Mouse (Mus musculus) T-helper 2 cell (primary cell): ENCODE data around the gene Veph1.
"Not testable (repeated sequence)": the region's sequence is repeated elsewhere in the genome, so short reads cannot be mapped to it uniquely, and the experiment has no call there.

Source experiments
- in situ Hi-C: fragments of 300-600 bp; cut with MboI, MseI; formaldehyde crosslinking; loops from one replicate; pipeline ENCODE4 v1.15.1; 2025; ENCODE audit warnings: high pct_unique_total_duplicates

Veph1 gene

DNA sequence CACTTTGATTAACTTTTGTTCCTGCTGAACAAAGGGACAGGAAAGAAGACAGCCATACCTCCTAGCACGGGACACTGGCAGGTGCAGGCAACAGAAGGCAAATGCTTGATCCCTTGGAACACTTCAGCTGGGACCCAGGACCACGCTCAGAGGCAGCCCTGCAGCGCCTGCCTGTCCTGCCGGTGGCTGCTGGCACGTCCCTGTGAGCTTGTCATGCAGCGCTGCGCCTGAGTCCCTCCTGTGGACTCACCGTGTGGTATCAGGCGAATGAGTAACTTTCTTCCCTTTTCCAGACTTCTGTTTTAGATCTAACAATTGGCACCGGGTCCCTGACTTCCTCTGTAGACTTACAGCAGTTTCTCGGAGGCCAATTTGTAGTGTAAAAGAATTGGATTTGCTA is at the start of gene Veph1:
Gene Veph1 (minus strand): TSS at position 293 of the 400 bp plus-strand sequence.
- in situ Hi-C loops, result no loop called here

DNA sequence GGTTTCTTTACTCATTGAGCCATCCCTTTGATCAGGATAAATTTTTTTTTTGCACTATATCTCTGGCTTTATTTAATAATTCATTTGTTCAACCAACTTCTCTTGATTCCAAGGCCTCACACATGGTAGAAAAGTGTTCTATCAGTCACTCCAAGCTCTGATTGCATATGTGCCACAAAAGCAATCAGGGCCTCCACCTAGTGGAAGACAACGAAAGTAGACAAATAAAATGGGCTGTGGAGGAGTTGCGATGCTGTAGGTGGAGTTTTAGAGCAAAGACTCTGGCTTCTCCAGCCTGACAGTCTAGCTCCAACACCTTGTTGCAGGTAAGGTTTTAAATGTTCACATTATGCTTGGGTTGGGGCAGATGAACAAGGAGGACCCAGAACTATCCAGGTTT is 44.1 kb upstream of the Veph1 start:
- in situ Hi-C loops, result no loop called here

DNA sequence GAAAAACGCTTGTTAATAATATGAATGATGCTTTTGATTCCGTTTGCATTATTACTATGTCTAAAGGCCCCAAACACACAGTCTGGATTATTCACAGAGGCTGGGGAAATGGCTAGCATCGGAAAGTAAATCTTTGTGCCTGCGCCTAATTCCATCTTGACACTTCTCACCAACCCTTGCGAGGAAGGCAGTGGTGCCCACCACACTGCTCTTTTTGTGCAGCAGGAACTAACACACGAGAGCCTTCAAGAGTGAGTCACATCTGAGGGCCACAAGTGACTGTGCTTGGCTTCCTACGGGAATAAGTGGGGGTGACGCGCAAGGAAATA is 35.7 kb upstream of the Veph1 start:
- in situ Hi-C loops, result no loop called here

DNA sequence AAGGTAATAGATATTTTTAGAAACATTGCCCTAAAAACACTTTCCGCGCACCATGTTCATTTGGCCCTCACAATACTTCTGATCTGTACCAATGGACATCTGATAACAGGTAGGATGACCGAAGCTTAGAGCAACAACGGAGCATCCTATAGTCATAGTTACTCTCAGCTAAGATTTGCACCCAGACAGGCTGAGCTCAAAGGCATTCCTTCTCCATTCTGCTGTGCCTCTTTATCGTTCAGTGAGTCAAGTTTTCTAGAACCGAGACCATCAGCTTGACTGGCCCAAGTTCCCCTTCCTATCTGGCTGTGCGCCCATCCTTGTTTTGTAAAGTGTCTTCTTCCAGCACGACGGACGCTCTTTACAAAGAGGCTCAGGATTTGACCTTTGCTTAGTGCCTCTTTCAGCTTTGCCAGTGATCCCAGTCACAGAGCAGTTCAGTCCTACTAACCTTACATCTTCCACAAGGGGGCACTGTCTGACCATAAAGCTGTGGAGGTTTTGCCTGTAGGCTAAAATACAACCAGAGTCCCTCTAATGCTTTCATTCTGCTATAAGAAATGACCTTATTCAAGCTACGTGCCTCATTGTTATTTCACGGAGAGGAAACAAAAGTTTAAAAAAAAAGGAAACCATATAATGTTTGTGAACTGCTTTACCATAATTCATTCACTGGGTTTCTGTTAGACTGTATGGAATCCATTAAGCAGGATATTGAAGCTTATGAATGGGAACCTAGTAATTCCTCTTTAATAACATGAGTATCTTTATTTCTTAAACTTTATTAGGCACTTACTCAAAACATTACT is 35.2 kb upstream of the Veph1 start:
- in situ Hi-C loops, result no loop called here

GRCm38 (mm10) chr3:66330896-66331579 is 34.4 kb upstream of the Veph1 start:
- in situ Hi-C loops, result no loop called here

DNA sequence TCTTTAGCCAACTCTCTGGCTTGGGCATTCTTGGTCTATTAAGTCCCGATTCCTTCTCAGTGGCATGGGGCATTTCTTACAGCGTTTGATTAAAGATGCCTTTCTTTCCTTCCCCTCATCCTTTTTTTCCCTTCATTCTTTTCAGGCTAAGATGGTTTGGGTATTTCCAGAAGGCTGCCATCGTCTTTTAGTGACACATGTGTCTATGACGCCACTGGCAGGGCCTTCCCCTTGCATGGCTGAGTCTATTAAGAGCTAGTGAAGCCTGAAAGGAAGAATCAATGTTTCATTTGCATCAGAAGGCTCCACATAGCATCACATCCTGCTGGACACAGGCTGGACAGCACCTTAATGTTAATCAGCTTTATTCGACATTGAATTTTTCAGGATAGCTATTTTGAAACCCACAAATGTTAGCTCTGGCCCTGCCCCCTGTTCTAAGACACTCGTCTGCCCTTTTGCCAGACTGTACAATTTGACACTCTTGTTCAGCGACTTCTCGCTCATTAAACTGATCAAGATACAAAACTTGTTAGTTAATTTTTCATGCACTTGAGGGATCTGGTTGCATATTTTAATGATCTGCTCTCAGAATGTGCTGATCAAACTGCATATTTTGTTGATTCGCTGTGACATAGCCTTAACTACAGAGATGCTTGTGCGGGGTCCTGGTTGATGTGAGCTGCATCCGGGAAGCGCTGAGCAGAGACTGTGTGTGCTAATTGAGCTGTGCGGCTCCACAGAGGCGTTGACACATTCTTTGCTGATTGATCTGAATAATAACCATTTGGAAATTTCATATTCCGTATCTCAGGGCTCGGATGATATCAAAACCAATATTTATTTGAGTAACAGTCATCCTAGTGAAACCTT is 29.6 kb upstream of the Veph1 start:
- in situ Hi-C loops, result no loop called here

- in situ Hi-C loops, result no loop called here
Observed at GRCm38 (mm10) chr3:66325486-66325951, 28.9 kb upstream of the Veph1 start.

GRCm38 (mm10) chr3:66314793-66315715 is 18.4 kb upstream of the Veph1 start:
- in situ Hi-C loops, result no loop called here

- in situ Hi-C loops, result no loop called here
Observed at GRCm38 (mm10) chr3:66310586-66310985, 13.9 kb upstream of the Veph1 start.

- in situ Hi-C loops, result no loop called here
Observed at GRCm38 (mm10) chr3:66309531-66309930, 12.9 kb upstream of the Veph1 start.

DNA sequence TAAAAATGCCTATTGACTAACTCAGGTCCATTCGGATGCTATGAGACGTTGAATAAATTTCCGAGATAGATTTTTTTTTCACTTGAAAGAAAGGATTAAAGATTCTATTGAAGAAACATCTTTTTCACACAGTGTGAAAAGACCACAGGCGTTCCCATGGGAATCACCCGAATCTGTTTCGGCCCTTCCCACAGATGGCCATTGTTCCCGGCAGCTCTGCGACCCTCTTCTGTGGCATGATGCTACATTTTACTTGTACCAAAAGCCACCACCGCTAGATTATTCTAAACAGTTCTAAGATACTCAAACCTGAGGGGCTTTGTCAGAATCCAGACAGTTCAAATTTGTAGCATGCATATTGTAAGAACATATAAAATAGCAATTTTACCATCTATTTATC is 1.4 kb downstream of the Veph1 start:
- in situ Hi-C loops, result no loop called here

- in situ Hi-C loops, result no loop called here
Observed at GRCm38 (mm10) chr3:66294729-66295128, 1.9 kb downstream of the Veph1 start.

DNA sequence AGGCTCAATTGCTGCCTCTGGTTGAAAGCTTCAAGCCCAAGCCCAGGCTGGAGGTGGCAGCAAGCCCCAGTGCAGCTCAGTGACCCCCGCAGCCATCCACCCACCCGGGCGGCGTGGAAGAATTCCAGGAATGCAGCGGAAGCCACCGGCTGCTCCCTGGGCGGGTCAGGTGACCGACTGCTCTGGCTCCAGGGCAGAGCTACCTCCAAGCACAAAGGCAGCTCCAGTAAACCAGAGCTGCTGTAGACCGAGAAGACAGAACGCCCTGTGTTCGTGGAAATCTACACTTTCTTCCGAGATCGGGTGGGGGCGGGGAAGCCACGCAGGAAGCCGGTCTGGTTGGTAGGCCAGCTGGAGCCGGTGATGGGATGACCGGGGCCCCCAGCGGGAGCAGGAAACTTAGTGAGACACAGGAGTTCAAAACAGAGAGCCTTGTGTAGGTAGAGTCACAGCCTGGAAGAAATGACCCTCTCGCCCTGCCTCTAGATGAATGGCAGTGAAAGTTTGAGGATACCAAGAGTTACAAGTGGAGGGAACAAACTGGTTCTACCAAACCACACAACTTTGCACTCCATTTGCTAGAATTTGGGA is 4.2 kb downstream of the Veph1 start:
- in situ Hi-C loops, result no loop called here

DNA sequence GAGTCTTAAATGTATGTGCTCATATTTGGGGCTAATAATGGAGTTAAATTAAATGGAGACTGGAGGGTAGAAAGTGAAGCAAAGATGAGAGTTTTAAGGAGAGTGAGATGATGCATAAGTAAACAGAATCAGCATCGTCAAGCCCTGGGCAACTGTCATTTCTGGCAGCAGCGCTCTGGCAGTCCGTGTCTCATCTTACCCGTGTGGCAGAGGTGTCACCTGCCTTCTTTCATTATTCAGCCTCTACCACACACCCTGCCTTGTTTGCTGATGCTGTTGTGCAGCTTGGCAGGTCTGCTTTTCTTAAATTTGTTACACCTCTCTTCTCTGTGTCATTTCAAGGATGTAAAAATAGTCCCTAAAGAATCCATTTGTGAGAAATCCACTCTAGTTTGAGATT is 33.4 kb downstream of the Veph1 start:
- in situ Hi-C loops, result no loop called here

DNA sequence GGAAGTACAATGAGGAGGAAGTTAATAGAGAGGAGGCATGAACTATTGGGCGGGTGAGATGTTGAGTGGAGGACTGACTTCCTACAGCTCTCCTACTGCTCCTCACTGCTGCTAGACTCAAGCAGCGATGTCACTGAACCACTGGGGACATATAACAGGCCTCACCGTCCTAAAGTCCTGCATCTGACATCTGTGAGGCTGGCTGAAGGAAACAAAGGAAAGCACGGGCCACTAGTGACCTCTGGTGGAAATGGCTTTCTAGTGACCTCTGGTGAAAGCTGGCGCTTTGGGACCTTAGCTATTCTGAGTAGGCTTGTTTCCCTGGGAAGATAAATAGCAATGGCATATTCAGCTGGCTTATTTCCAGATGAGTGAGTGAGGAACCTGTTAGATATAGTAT is 34.3 kb downstream of the Veph1 start:
- in situ Hi-C loops, result no loop called here

DNA sequence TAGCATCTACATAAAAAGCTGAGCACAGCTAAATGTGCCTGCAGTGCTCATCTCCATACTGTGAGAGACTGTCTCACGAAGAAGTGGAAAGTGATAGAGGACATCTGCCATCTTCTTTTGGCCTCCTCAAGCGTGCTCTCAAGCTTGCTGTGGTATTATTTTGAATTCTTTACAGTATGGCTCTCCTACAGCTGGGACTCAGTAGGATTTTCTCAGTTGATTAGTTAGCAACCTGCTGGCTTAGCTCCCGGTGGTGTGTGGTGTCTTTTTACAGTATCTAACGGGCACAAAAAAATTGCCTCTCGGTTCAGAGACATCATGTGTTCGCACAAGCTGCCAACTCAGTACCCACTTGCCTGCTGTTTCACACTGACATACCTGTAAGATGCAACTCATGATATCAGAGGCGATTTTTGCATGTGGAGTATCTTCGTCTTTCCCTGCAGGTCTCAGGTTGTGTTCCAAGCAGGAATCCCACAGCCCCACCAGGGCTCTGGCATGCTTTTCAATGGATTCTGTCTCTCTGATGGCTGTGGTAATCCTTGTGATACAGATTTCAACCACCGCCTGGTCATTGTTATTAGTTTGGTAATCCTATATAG is 42.0 kb downstream of the Veph1 start:
- in situ Hi-C loops, result no loop called here

- in situ Hi-C loops, result no loop called here
Observed at GRCm38 (mm10) chr3:66251842-66252241, 44.8 kb downstream of the Veph1 start.

DNA sequence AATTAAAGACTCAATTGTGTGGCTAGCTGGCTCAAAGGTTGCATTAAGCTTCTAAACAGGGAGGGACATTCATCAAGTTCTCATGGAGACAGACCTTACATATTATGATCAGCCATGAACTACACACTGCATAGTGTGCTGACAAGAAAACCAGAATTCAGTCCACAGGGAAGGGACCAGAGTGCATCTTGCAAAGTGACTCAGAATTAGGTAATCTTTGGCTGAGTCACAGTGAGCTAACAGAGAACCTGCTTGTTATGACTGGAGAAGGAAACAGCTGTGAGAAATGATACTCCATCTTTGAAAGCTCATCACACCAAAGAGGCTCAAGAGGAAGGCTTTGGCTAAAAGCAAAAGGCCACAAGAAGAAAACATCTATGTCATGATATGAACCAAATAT is 56.2 kb downstream of the Veph1 start:
- in situ Hi-C loops, result no loop called here

- in situ Hi-C loops, result not testable (repeated sequence)
Observed at GRCm38 (mm10) chr3:66236234-66236871, 60.3 kb downstream of the Veph1 start.
